ENCODE assay signal across 8 mouse cellular contexts in the genomic region with DNA sequence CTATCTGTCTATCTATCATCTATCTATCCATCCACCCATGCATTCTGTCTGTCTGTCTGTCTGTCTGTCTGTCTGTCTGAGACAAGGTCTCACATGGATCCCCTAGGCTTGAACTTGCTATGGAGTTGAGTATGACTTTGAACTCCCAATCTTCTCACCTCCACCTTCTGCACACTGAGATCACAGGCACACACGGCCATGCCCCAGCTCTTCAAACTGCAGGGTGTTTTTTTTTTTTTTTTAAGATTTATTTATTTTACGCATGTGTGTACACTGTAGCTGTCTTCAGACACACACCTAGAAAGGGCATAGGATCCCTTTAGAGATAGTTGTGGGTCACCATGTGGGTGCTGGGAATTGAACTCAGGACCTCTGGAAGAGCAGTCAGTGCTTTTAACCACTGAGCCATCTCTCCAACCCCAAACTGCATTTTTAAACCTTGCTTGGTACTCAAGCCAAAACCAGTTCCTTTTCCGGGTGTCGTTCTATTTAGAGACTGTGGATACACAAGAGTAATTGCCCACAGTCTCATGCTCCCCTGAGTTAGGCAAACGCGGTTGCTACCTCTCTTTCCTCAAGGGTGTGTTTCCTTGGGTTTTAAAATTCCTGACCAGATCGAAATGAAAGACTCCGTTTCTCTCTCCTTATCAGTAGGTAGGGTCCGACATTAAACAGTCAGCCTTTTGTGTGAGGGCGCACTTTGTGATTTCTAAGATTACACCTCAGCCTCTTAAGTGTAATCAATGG. TPM values are rescaled to one million over a fixed set of nuclear protein-coding genes. Genes with fewer than 3 reads are reported as not detected.
DNase-seq lines count a peak whose midpoint lies in the region; ATAC-seq lines count a peak whose summit lies in the region.

No protein-coding gene starts in this region.

- no peak for ATAC-seq in neural tube, embryonic 11.5 days (ENCODE audit: insufficient read depth, low FRiP score, low TSS enrichment)
- ATAC-seq in embryonic facial prominence, embryonic 15.5 days (ENCODE audit: insufficient number of reproducible peaks, low FRiP score, low TSS enrichment, low read depth), result no peak
- no peak for ATAC-seq in intestine, embryonic 14.5 days (replicated peaks; ENCODE audit: low FRiP score, low TSS enrichment, low read depth)
- no peak for ATAC-seq in midbrain, embryonic 16.5 days

- 36% methylated on average over 10 of the region's 10 CpGs for WGBS in neural tube, embryonic 11.5 days
- 23% methylated on average over 10 of the region's 10 CpGs for WGBS in embryonic facial prominence, embryonic 15.5 days
- 18% methylated on average over 10 of the region's 10 CpGs for WGBS in intestine, embryonic 14.5 days
- 39% methylated on average over 10 of the region's 10 CpGs for WGBS in midbrain, embryonic 16.5 days

- intact Hi-C loops in gastrocnemius, postnatal 36 days (cut with DNase I), result loop anchor here (5.0 kb wide), 1 partner anchor 33 kb away; no protein-coding TSS in a partner anchor

- no peak overlapping the region for H3K27ac ChIP-seq in neural tube, embryonic 11.5 days (ENCODE audit: low read depth, low read length)
- H3K27ac ChIP-seq in embryonic facial prominence, embryonic 15.5 days (replicated peaks), result 0 out of 2 replicates have a peak overlapping the region, but pooled peaks have one; percentile 49
- H3K27ac ChIP-seq in intestine, embryonic 14.5 days (ENCODE audit: low read depth), result peak overlapping the region; percentile 83
- H3K27ac ChIP-seq in midbrain, embryonic 16.5 days (ENCODE audit: low read length), result no peak overlapping the region

- H3K4me2 ChIP-seq in neural tube, embryonic 11.5 days (ENCODE audit: low read depth), result peak overlapping the region; percentile 52
- H3K4me2 ChIP-seq in embryonic facial prominence, embryonic 15.5 days (replicated peaks), result peak overlapping the region; percentile 59
- H3K4me2 ChIP-seq in intestine, embryonic 14.5 days (ENCODE audit: low read length), result peak overlapping the region; percentile 75
- peak overlapping the region; percentile 57 for H3K4me2 ChIP-seq in midbrain, embryonic 16.5 days (ENCODE audit: low read length)

- no peak for DNase-seq in neural tube, embryonic 11.5 days (ENCODE audit: low spot score)
- DNase-seq in neural tube, embryonic 10.5 days (ENCODE audit: extremely low spot score, low spot score), result no peak
- no peak for DNase-seq in intestine, embryonic 14.5 days (ENCODE audit: low spot score)
- no peak for DNase-seq in testis, postnatal 14 days (ENCODE audit: low spot score)
- no peak for DNase-seq in gastrocnemius, postnatal 36 days
- DNase-seq in kidney, postnatal 14 days, result no peak

- H3K9me3 ChIP-seq in neural tube, embryonic 11.5 days (ENCODE audit: control insufficient read depth, low read length), result no peaks in the 10 kb centered on the region
- H3K9me3 ChIP-seq in embryonic facial prominence, embryonic 15.5 days (replicated peaks), result no peaks in the 10 kb centered on the region
- no peaks in the 10 kb centered on the region for H3K9me3 ChIP-seq in intestine, embryonic 14.5 days (ENCODE audit: control insufficient read depth, low read length)
- no peaks in the 10 kb centered on the region for H3K9me3 ChIP-seq in midbrain, embryonic 16.5 days (replicated peaks; ENCODE audit: control insufficient read depth, low read length, poor library complexity, severe bottlenecking)

- peaks cover 15% of the 10 kb centered on the region for H3K4me1 ChIP-seq in neural tube, embryonic 11.5 days (ENCODE audit: control insufficient read depth, insufficient read depth, low read length)
- peaks cover 20% of the 10 kb centered on the region for H3K4me1 ChIP-seq in embryonic facial prominence, embryonic 15.5 days
- H3K4me1 ChIP-seq in intestine, embryonic 14.5 days (replicated peaks; ENCODE audit: control insufficient read depth, insufficient read depth, low read length), result peaks cover 12% of the 10 kb centered on the region
- peaks cover 2% of the 10 kb centered on the region; the same call in 1 of the 2 replicates for H3K4me1 ChIP-seq in midbrain, embryonic 16.5 days (ENCODE audit: control insufficient read depth, insufficient read depth, low read length)

- H3K4me3 ChIP-seq in neural tube, embryonic 11.5 days (ENCODE audit: low read depth, low read length), result peak overlapping the region; percentile 26; the same call in 1 of the 2 replicates
- H3K4me3 ChIP-seq in embryonic facial prominence, embryonic 15.5 days (replicated peaks), result peak overlapping the region; percentile 33
- H3K4me3 ChIP-seq in intestine, embryonic 14.5 days (ENCODE audit: low read depth, low read length), result peak overlapping the region; percentile 35
- H3K4me3 ChIP-seq in midbrain, embryonic 16.5 days (ENCODE audit: low read depth, low read length), result no peak overlapping the region

- H3K36me3 ChIP-seq in neural tube, embryonic 11.5 days (ENCODE audit: control insufficient read depth, insufficient read depth, low read length), result no peaks in the 10 kb centered on the region
- H3K36me3 ChIP-seq in embryonic facial prominence, embryonic 15.5 days, result no peaks in the 10 kb centered on the region
- H3K36me3 ChIP-seq in intestine, embryonic 14.5 days (ENCODE audit: control insufficient read depth, insufficient read depth, low read length), result no peaks in the 10 kb centered on the region
- H3K36me3 ChIP-seq in midbrain, embryonic 16.5 days (ENCODE audit: control insufficient read depth, insufficient read depth, low read length), result no peaks in the 10 kb centered on the region

- no peaks in the 10 kb centered on the region for H3K27me3 ChIP-seq in neural tube, embryonic 11.5 days (ENCODE audit: control insufficient read depth, insufficient read depth, low read length)
- H3K27me3 ChIP-seq in embryonic facial prominence, embryonic 15.5 days, result no peaks in the 10 kb centered on the region
- H3K27me3 ChIP-seq in intestine, embryonic 14.5 days (replicated peaks; ENCODE audit: control insufficient read depth, insufficient read depth, low read length), result no peaks in the 10 kb centered on the region
- H3K27me3 ChIP-seq in midbrain, embryonic 16.5 days (ENCODE audit: control insufficient read depth, insufficient read depth, low read depth, low read length), result no peaks in the 10 kb centered on the region; the same call in 1 of the 2 replicates

- H3K9ac ChIP-seq in neural tube, embryonic 11.5 days (ENCODE audit: low read length), result no peak overlapping the region
- no peak overlapping the region for H3K9ac ChIP-seq in embryonic facial prominence, embryonic 15.5 days
- peak overlapping the region; percentile 44 for H3K9ac ChIP-seq in intestine, embryonic 14.5 days (ENCODE audit: low read length)
- H3K9ac ChIP-seq in midbrain, embryonic 16.5 days (ENCODE audit: low read depth, low read length), result peak overlapping the region; percentile 40

RNA-seq across cellular contexts. Expression of a gene that starts 57.0 kb away (rescaled TPM):
- polyA plus RNA-seq in neural tube, embryonic 11.5 days (2014; fragmentation: Nextera tagmentation; extraction: Ambion mirVana), result 3.5 and 3.6 TPM in 2 replicates
- polyA plus RNA-seq in embryonic facial prominence, embryonic 15.5 days (2015; fragmentation: Nextera tagmentation; extraction: Ambion mirVana), result 3.9 and 4.1 TPM in 2 replicates
- 3.8 and 4.3 TPM in 2 replicates for polyA plus RNA-seq in intestine, embryonic 14.5 days (2014; fragmentation: Nextera tagmentation; extraction: Ambion mirVana)
- 0.87 and 1.0 TPM in 2 replicates for polyA plus RNA-seq in midbrain, embryonic 16.5 days (2015; fragmentation: Nextera tagmentation; extraction: Ambion mirVana)
- 1 to 10 TPM; 4.3 to 5.7 TPM for total RNA-seq in gastrocnemius, postnatal 36 days (2021)

Comparison
In these comparisons a context has a peak if more than half of its experiments do, and no peak if none do; other contexts are left out.
1. H3K27ac ChIP-seq: peak in embryonic facial prominence, embryonic 15.5 days (single experiment) and intestine, embryonic 14.5 days (single experiment); none in neural tube, embryonic 11.5 days (single experiment) and midbrain, embryonic 16.5 days (single experiment).
2. H3K9ac ChIP-seq: peak in intestine, embryonic 14.5 days (single experiment) and midbrain, embryonic 16.5 days (single experiment); none in neural tube, embryonic 11.5 days (single experiment) and embryonic facial prominence, embryonic 15.5 days (single experiment).
3. Peak in every context shown above with its lines, with median percentiles within 50 percentile points of each other: H3K4me2 ChIP-seq.